Mouse (Mus musculus) heart, postnatal 36 days (tissue): ENCODE measurements around the gene Impg1. TPM values are rescaled to one million over a fixed set of nuclear protein-coding genes. Genes with fewer than 3 reads are reported as not detected.
"Not testable (repeated sequence)": the region's sequence is repeated elsewhere in the genome, so short reads cannot be mapped to it uniquely, and the experiment has no call there.

Experiments used
- DNase-seq, 2 experiments: peaks; one replicate each; pipeline ENCODE4 v3.0.0; 2021 to 2022
- intact Hi-C: fragments of 180-260 bp; cut with DNase I; formaldehyde crosslinking; loops from one replicate; pipeline ENCODE4 v1.15.1; 2025
- total RNA-seq, 2 experiments: library from RNA; stranded (reverse); gene quantifications; 2 replicates each; pipeline ENCODE4 v1.2.3; 2021

Impg1 gene
- total RNA-seq, 2 experiments from 2014 or later = not detected

DNA sequence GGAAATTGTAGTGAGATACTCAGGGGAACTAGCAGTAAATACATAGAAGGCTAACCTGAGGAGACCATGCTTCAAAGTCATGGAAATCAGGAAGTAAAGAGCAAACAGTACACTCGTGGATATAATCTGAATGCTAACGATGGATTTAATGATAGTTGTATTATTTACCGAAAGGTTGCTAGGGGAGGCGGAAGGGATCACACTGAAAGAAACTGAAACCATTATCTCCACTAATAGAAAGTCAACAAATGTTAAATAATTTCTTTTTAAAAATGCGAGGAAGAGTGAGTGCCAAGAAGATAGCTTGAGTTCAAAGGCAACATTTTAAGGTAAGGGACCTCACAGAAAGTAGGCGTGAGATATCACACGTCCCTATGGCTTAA is 114.0 kb downstream of the Impg1 start:
- no peak for DNase-seq
- intact Hi-C loops = no loop called here

- intact Hi-C loops = no loop called here
- DNase-seq = no peak
These were observed 120.8 kb downstream of the Impg1 start for GRCm38 (mm10) chr9:80344451-80345000.

GRCm38 (mm10) chr9:80342520-80342919 is 122.8 kb downstream of the Impg1 start:
- intact Hi-C loops = no loop called here
- DNase-seq = no peak

DNA sequence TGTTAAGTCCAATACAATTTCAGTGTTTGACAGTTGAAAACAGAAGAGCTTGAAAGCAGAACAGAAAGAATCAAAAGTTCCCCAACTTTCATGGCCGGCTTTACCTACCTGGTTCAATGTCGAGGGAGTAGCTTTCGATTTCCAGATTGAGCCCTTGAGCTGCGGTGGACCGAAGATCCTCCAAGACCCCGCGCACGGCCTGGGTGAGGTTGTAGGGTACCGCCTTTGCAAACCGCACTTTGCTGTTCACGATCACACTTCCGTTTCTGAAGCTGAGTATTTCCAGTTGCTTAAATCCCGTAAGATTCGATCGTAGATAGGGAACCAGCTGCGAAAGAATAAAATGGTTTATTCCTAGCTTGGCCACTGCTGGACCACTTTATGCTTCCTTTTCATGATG is 123.5 kb downstream of the Impg1 start:
- intact Hi-C loops = no loop called here

GRCm38 (mm10) chr9:80340927-80341326 is 124.4 kb downstream of the Impg1 start:
- intact Hi-C loops = no loop called here
- no peak for DNase-seq

More for the DNA sequence above, 123.5 kb downstream of the Impg1 start:
- no peak for DNase-seq

DNA sequence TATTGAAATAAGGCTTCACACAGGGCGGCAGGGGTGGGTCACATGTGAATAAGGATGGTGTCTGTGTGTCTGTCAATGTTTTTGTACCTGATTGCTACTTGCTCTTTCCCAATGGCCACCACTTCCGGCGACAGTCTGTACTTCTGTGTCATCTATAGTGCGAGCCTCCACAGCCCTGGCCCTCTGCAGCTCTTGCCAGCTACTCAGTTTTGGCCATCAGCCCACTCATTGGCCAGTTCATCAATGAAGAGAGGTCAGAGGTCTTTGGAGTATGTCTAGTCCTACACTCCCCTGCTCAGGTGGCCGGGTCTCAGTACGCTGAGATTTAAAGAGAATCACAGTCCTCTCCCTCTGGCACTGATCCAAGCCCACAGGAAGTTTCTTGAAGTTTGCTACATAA is 127.3 kb downstream of the Impg1 start:
- no peak for DNase-seq
- intact Hi-C loops = loop anchor here (10.0 kb wide), 1 partner anchor 877 kb away; no protein-coding TSS in a partner anchor

DNA sequence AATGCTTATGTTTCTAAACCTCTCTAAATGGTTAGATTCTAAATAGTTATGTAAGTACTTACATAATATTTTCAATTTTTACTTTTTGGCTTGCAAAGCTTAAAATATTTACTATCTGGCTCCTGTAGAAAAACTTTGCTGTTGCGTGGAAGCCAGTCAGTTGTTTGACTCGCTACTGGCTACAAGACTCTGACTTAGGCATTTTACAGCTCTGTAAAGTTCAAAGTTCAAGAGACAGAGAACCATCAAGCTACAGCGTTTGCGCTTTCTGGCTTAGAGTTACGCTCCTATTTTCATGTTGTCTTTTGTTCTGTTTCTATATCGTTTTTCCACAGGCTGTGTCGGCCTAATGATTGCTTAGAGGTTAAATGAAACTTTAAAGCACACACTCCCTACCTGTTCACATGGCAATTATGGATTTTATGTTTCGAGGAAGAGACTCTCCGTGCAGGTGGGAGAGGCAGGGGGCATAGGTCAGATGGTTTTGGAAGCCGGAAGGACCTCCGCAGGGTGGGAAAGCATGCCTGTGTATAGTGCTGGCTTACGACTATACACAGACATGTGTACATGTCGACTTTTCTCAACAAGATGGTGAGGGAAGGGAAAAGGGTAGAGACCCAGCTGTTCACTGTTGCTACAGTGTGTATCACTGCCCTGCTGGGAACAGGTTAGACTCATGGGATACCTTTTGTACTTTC is 129.5 kb downstream of the Impg1 start:
- intact Hi-C loops = loop anchor here (10.0 kb wide), 1 partner anchor 879 kb away; no protein-coding TSS in a partner anchor
- DNase-seq = no peak

- intact Hi-C loops = loop anchor here (10.0 kb wide), 1 partner anchor 881 kb away; no protein-coding TSS in a partner anchor
- no peak for DNase-seq
These were observed 131.2 kb downstream of the Impg1 start for GRCm38 (mm10) chr9:80333998-80334605.

GRCm38 (mm10) chr9:80333466-80333865 is 131.8 kb downstream of the Impg1 start:
- no peak for DNase-seq
- intact Hi-C loops = loop anchor here (10.0 kb wide), 1 partner anchor 881 kb away; no protein-coding TSS in a partner anchor

- intact Hi-C loops = loop anchor here (10.0 kb wide), 1 partner anchor 883 kb away; no protein-coding TSS in a partner anchor
These were observed 133.1 kb downstream of the Impg1 start for GRCm38 (mm10) chr9:80332153-80332552.

DNA sequence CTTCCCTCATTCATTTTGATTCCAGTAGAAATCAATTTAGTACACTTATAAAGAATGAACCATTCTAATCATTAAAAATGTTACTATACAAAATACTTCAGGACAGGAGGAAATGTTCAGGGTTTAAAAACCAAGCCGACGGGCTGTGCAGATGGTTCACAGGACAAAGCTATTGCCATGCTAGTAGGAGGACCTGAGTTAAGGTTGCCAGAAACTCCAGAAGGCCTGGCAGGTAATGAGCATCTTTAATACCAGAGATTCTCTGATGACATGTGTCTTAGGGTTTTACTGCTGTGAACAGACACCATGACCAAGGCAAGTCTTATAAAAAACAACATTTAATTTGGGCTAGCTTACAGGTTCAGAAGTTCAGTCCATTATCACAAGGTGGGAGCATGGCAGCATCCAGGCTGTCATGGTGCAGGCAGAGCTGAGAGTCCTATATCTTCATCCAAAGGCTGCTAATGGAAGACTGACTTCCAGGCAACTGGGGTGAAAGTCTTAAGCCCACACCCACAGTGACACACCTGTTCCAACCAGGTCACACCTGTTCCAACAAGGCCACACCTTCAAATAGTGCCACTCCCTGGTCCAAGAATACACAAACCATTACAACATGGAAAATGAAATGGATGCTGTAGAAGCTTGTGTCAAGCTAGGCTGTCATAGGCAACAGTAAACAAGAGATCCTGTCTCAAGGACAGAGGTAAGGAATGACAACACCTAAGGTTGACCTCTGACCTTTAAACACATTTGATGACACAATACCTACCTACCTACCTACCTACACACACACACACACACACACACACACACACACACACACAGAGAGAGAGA is 144.0 kb downstream of the Impg1 start:
- DNase-seq, intact Hi-C loops: not testable (repeated sequence)

More at GRCm38 (mm10) chr9:80332153-80332552, 133.1 kb downstream of the Impg1 start:
- no peak for DNase-seq

DNA sequence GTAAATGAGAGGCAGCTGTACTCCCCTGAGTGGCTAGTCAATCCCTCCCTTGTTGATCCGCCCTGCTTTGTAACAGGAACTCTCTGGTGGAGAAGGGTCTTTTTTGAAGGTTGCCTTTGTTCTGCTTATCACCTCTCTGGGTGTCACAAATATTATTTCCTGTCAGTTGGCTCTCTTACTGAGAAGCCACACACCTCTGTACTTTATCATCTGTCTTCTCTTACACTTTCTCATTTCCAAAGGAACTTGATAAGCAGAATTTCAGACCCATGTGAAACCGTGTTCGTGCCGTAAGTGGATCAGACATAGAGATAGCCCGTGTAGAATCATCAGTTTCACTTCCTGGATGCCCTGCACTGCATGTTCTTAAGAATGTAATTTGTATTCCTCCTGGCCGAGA is 147.3 kb downstream of the Impg1 start:
- intact Hi-C loops = no loop called here
- no peak for DNase-seq

- intact Hi-C loops = no loop called here
- DNase-seq = no peak
These were observed 149.4 kb downstream of the Impg1 start for GRCm38 (mm10) chr9:80315922-80316321.

DNA sequence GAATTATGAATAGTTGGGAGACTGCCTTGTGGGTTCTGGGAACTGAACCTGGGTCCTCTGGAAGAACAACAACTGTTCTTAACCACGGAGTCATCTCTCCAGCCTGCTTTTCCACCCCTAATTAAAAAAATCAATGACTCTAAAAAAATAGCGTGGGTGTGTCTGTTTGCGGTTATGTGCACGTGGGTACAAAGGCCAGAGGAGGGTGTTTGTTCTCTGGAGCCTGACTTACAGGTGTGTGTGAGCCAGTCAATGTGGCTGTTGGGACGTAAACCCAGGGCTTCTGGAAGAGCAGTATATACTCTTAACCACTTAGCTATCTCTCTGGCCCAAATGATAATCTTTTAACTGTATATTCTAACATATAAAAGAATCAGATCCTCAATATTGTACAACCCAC is 151.7 kb downstream of the Impg1 start:
- intact Hi-C loops = no loop called here
- DNase-seq = no peak

- DNase-seq = no peak
- intact Hi-C loops = no loop called here
These were observed 157.7 kb downstream of the Impg1 start for GRCm38 (mm10) chr9:80307629-80308028.

- no peak for DNase-seq
- intact Hi-C loops = no loop called here
These were observed 158.4 kb downstream of the Impg1 start for GRCm38 (mm10) chr9:80306853-80307252.

- intact Hi-C loops = no loop called here
- no peak for DNase-seq
These were observed 158.9 kb downstream of the Impg1 start for GRCm38 (mm10) chr9:80306390-80306789.

GRCm38 (mm10) chr9:80303518-80303917 is 161.8 kb downstream of the Impg1 start:
- no peak for DNase-seq
- intact Hi-C loops = loop anchor here (5.0 kb wide), 1 partner anchor 161 kb away; no protein-coding TSS in a partner anchor

GRCm38 (mm10) chr9:80299031-80299430 is 166.2 kb downstream of the Impg1 start:
- DNase-seq = no peak
- intact Hi-C loops = no loop called here

DNA sequence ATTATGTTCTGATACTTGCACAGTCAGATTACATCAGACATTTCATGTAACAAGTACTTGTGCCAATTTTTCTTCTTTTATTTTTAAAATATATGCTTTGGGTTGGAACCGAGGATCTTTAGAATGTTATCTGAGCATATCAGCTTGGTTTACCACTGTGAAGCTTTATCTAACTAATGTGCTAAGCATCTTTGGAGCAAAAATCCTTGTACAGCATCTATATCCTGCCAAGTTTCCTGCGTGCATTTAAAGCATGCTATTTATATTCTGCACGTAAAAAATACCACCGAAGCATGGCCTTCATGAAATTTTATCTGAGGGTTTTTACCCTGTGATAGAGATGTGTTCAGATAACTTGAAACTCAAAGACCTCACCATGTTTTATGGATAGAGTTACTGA is 169.2 kb downstream of the Impg1 start:
- no peak for DNase-seq
- intact Hi-C loops = no loop called here
